Mouse (Mus musculus): Measurements from ENCODE around the gene Cntnap2.
A peak's percentile ranks its signal among the peaks of the same experiment; 100 is the strongest.

Cntnap2 gene

DNA sequence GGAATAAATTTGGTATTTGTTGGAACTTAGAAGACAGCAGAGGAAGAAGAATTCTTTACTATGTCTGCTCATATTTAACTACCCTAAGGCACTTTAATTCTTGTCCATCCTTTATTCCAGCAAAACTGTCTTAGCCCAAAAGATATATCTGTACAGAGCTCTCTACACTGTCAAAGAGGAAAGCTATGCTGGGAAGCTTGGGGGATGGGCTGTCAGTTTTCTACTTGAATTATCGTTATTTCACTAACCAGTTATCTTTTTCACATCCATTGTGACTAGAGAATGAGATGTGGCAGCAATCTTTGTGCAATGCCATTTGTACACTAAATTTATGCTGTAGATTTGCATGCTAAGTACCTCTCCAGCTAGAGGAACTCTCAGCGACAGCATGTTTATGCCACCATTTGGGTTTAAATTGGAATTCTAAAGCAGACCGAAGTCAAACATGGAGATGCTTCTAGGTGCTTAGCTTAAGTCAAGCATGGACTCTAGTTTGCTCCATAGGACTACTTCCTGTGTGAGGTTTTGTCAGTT is 268.9 kb downstream of the Cntnap2 start:
- no peak for DNase-seq (ENCODE audit: low read depth)

DNA sequence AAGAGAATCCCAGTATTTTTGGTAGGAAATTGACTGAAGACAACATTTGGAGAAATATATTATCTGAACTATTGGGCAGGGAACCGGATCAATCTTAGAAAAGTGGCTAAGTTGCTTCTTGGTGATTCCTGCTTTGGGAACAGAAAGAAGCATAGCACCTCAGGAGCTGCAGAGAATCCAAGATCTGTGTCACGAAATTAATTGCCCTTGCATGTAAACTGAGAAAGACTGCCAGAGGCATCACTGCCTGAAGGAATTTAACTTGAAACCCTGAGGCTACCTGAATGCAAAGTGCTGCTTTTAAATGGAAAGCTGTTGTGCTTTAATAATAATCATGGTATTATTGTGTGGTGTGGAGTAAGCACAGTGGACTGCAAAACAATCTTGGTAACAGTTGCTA is 286.2 kb downstream of the Cntnap2 start:
- no peak for DNase-seq (ENCODE audit: low read depth)

DNA sequence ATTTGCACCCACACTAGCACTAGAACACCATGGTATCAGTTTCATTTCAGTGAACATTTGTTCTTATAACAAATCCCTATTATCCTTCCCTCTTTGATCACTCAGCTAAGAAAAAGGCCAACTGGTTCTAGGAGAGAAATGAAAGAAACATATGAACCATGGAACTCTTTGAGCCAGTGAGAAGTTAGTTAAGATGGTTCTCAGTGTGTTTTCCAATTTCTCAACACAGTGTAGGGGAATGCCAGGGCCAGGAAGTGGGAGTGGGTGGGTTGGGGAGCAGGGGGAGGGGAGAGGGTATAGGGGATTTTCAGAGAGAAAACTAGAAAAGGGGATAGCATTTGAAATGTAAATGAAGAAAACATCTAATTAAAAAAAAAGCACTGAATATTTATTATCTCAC is 286.8 kb downstream of the Cntnap2 start:
- no peak for DNase-seq (ENCODE audit: low read depth)

- no peak for DNase-seq (ENCODE audit: low read depth)
Observed at GRCm38 (mm10) chr6:45366442-45366841, 307.3 kb downstream of the Cntnap2 start.

DNA sequence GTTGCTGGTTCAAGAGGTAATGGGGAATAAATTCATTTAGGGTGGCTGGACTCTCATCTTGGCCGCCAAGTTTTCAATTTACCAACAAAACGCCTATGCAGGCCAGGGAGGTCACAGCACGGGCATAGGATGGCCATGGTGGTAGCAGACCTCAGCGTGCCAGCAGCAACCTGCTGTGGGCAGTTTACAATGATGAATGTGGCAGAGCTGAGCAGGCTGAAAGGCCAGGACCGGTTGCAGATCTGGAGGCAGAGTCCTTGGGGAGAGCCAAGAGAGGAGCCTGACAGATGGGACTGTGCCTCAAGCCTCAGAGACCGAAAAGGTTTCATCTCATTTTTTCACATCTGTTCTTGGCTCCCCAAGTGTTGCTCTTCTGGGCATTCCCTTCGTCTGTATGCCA is 322.0 kb downstream of the Cntnap2 start:
- DNase-seq (ENCODE audit: low read depth): no peak

GRCm38 (mm10) chr6:45389034-45389433 is 329.9 kb downstream of the Cntnap2 start:
- DNase-seq (ENCODE audit: low read depth): no peak

- no peak for DNase-seq (ENCODE audit: low read depth)
Observed at GRCm38 (mm10) chr6:45413629-45414028, 354.5 kb downstream of the Cntnap2 start.

DNA sequence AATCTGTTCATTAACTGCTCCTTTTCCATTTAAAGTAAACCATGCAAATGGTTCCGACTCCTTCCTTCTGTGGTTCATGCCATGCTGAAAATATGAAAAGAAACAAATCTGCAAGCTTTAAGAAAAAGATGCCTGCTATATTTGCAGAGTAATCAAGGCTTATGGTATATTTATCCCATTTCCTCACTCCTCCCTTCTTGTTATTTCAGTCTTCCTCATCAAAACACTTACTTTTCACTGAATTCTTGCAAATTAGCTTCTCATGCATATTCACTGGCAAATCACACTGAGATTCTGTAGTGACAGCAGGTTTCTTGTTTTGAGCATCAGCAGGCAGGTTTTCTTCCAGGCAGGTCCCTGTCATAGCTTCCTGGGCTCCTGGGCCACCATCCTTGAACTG is 396.3 kb downstream of the Cntnap2 start:
- no peak for DNase-seq (ENCODE audit: low read depth)

GRCm38 (mm10) chr6:45518221-45518620 is 459.1 kb downstream of the Cntnap2 start:
- DNase-seq (ENCODE audit: low read depth): no peak

DNA sequence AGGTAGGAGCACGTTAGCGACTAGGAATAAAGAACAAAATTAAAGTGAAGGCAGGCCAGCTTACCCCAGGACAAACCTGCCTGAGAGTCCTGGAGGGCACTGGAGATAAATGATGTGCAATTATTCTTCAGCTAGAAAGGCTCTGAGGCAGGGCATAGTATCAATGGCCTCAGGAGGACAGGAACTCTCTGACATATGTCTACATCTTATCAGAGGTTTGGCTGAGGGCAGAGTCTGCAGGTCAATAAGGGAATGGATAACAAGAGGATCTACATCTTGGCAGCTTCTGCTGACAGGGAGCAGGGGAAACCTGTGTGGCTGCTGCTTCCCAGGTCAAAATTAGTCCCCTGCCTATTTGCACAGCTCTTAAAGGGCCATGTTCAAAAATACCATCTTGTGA is 477.8 kb downstream of the Cntnap2 start:
- DNase-seq (ENCODE audit: low read depth): no peak

DNA sequence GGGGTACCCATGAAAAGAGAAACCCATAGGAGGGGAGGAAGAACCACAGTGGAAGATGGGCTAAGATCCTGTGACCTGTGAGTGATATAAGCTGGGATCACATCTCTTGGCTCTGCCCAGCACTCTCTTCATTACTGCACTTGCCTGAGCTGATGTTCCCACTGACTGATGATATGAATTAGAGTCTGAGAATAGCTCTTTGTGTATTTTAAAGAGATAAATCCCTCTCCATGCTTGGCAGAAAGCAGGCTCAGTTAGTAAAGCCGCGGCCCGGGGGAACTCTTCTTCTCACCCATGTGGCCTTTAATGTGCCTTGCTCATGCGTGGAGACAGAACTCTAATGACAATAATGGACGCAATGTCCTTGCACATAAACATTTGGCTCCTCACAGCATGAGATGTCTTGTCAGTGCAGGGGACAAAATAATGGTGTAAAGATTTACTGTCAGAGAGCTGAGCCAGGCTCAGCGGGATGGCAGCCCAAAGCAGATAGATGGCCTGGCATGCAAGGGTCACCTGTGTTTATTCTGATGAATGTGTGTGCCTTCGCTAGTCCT is 485.2 kb downstream of the Cntnap2 start:
- no peak for DNase-seq (ENCODE audit: low read depth)

DNA sequence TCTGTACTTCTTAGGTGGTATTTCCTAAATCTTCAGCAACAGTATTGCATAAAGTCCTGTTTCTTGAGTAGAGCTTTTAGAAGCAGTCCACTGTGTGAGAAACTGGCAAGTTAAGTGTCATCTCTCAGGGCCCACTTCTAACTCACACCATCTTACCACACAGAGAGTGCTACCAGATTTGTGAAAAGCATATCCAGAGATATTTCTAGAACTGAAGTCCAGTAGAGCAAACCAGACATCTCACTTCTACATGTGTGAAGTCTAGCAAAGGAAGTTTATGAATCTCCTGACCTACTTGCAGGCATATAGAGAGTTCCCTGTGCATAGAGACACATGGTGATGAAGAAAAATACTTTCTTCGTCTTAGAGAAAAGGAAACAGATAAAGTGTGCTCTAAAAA is 500.6 kb downstream of the Cntnap2 start:
- no peak for DNase-seq (ENCODE audit: low read depth)

- peak; percentile 3 for DNase-seq (ENCODE audit: low read depth)
Observed at GRCm38 (mm10) chr6:45584467-45585094, 525.4 kb downstream of the Cntnap2 start.

- no peak for DNase-seq (ENCODE audit: low read depth)
Observed at GRCm38 (mm10) chr6:45589084-45589483, 529.9 kb downstream of the Cntnap2 start.

DNA sequence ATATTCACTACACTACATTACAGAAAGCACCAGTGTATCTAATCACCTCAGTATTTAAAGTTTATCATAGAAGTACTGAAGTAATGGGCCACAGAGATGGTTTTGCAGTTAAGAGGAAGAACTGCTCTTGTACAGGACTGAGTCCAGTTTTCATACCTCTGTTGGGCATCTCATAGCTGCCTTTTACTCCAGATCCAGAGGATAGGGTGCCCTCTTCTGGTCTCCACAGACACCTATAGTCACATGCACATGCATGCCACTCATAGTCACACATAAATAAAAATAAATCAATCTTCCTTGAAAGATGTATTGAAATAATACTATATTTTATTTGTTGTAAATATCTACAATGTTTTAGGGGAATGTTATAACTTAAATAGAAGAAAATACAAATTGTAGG is 587.9 kb downstream of the Cntnap2 start:
- DNase-seq (ENCODE audit: low read depth): no peak

DNA sequence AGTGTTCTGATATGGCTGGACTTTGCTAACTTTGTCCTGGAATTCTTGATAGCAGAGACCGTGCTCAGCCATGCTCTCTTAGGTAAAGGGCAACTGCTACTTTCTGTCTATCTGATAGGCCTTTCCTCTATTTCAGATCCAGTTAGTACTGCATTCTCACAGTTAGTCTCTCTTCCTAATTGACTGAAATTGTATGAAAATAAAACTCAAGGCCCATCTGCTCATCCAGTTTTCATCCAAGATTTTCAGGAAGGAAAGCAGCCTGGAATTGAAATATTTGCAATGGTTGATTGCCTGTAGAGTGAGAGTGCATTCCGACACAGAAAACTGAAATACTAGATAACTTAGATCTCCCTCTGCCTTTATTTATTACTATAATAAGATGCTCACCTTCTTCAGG is 589.3 kb downstream of the Cntnap2 start:
- no peak for DNase-seq (ENCODE audit: low read depth)

DNA sequence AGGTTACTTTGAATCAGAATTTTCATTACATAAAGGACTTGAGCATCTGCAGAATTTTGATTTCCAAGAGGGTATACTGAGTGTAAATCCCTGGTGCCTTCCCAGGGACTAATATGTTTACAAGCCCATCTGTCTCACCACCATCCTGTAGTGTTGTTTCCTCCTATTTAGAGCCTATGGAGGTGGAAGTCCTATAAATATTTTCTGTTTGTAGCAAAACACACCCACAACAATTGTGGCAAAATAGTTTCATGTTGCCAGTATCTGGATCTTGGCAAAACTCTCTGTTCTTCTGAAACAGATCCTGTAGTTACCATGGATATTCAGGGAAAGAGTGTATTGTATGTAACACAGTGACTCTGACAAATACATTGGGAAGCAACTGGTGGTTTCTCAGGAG is 641.1 kb downstream of the Cntnap2 start:
- DNase-seq (ENCODE audit: low read depth): no peak

DNA sequence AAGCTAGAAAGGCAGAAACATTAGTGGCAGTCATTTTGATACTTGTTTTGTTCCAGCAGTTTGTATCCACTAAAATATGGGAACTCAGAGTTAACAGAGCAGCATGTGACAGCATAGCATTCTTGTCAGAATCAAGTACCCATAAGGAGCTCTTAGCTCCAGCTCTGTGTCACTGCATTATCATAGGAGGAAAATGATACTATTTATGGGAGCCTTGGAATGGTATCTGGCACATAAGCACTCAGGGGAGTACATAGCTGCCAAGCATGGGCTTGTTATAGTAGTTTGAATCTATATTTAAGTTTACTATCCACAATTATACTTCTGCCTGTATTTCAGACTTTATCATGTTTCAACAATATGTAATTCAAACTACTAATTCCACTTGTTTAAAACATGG is 732.5 kb downstream of the Cntnap2 start:
- DNase-seq (ENCODE audit: low read depth): no peak

DNA sequence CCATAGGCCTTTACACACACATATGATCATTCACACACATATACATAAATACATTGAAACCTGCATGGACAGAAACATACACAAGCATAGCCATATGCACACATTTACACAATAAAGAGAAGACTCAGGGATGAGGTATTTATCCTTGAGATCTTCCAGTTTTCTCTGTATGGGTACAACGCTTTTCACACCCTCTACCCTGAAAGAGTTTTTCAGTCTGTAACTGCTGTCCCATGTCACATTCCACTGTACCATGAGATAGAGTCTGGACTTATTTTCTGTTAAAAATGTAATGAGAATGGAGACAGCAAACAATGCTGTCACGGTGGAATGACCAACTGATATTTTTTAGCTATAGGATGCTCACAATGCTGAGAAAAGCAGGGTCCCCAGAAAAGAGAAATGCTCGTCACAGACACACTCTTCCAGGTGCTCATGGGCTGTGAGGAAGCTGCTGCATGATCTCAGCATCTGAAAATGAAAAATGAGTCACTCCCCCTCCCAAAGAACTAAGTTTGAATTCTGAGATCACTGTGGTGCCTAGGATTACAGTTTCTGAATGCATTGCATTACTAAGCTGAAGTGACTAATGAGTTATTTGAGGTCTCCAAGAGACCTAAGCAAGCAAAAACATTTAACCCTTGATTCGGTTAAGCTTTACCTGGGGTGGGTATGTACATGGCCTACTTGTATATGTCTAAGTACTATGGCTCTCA is 782.6 kb downstream of the Cntnap2 start:
- DNase-seq (ENCODE audit: low read depth): no peak

DNA sequence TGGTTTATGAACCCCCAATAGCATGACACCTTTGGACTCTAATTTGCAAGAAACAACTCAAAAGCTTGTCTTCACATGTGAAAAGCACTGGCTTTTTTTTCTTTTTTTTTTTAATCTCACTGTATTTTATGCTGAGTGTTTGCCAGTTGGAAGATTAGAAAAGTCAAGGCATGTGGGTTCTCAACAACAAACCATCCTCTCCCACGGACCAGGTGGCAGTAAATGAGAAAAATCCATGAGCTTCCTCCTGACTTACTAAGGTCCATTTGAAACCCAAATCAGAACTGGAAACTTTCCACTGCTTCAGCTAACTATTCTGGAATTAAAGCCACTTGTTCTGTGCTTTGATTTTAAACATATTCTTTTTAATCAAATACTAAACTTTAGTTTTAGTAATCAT is 784.6 kb downstream of the Cntnap2 start:
- no peak for DNase-seq (ENCODE audit: low read depth)

GRCm38 (mm10) chr6:45871409-45871992 is 812.3 kb downstream of the Cntnap2 start:
- DNase-seq (ENCODE audit: low read depth): no peak

GRCm38 (mm10) chr6:45885486-45885885 is 826.3 kb downstream of the Cntnap2 start:
- DNase-seq (ENCODE audit: low read depth): no peak

- DNase-seq (ENCODE audit: low read depth): no peak
Observed at GRCm38 (mm10) chr6:45887901-45888300, 828.7 kb downstream of the Cntnap2 start.

Measured in fibroblast of lung, adult 2 months (primary cell).